Mouse (Mus musculus): ENCODE results near the gene Hs3st5. TPM values are rescaled to one million over a fixed set of nuclear protein-coding genes. Genes with fewer than 3 reads are reported as not detected.

The Hs3st5 gene
- total RNA-seq, 4 experiments from 2014 or later = 1.3 to 2.3 (median 1.8) TPM

GRCm38 (mm10) chr10:36800925-36801482 lies 294.4 kb downstream of the Hs3st5 start:
- DNase-seq (ENCODE audit: low spot score in 2 of 2) = no peak

DNA sequence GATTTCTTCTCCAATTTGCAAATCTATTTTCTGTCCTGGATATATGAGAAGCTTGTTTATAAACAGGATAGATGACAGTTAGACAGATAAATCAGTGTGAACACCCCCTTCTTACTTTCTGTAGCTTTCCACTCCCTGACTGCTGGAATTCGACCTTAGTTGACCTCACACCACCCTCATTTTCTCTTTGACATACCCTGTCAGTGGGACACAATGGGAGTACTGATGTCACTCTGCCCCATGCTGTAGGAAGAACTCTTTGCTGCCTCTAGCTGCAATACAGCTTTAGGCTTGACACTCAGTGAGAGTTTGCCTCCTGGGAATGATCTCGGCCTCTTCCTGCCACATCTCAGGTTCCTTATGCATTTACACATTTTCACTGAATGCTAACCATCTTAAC lies 297.1 kb downstream of the Hs3st5 start:
- no peak for DNase-seq (ENCODE audit: low spot score in 2 of 2)

GRCm38 (mm10) chr10:36805265-36805664 lies 298.7 kb downstream of the Hs3st5 start:
- DNase-seq (ENCODE audit: low spot score in 2 of 2) = no peak

- DNase-seq (ENCODE audit: low spot score in 2 of 2) = no peak
These were observed 299.2 kb downstream of the Hs3st5 start for GRCm38 (mm10) chr10:36805788-36806187.

GRCm38 (mm10) chr10:36807007-36807406 lies 300.4 kb downstream of the Hs3st5 start:
- DNase-seq (ENCODE audit: low spot score in 2 of 2) = no peak

- no peak for DNase-seq (ENCODE audit: low spot score in 2 of 2)
These were observed 312.3 kb downstream of the Hs3st5 start for GRCm38 (mm10) chr10:36818867-36819266.

- DNase-seq (ENCODE audit: low spot score in 2 of 2) = no peak
These were observed 322.5 kb downstream of the Hs3st5 start for GRCm38 (mm10) chr10:36829079-36829478.

- DNase-seq (ENCODE audit: low spot score in 2 of 2) = no peak
These were observed 325.6 kb downstream of the Hs3st5 start for GRCm38 (mm10) chr10:36832204-36832603.

- peak in 1 of 2 experiments; percentile 31 for DNase-seq (ENCODE audit: low spot score in 2 of 2)
These were observed 327.6 kb downstream of the Hs3st5 start for GRCm38 (mm10) chr10:36834224-36834623.

DNA sequence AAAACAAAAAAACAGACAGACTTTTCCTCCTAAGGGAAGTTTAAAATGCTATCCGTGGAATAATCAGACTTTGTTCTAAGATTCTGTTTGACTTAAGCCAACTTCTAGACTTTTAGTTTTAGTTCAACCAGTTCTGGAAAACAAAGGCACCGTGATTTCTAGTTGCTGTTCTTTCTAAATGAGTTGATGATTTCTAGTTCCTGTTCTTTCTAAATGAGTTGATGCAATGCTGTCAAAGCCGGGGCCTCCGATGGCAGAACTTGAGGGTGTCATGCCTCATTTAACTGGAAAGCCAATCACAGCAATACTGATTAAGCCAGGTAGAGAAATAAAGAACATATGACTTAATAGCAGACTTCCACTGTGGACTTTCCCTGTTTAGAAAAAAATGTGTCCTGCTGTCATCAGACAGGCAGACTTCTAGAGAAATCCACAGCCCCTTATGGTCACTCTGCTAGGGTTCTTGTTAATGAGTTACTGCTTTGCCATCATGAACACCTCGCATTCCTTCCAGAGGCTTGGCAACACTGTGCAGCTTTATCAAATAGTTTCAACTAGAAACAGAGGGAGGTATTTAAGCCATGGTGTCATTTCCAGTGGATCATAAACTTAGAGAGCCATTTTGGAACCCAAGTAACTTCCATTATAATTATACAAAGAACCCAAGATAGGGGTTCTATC lies 329.4 kb downstream of the Hs3st5 start:
- DNase-seq (ENCODE audit: low spot score in 2 of 2) = no peak

- DNase-seq (ENCODE audit: low spot score in 2 of 2) = no peak
These were observed 343.6 kb downstream of the Hs3st5 start for GRCm38 (mm10) chr10:36850231-36850630.

- DNase-seq (ENCODE audit: low spot score in 2 of 2) = no peak
These were observed 355.7 kb downstream of the Hs3st5 start for GRCm38 (mm10) chr10:36862127-36862895.
